Mouse (Mus musculus): Measurements from ENCODE around the gene Gm10337.

The Gm10337 gene

GRCm38 (mm10) chr15:102503447-102503846 is at the start of gene Gm10337:
Gm10337 (plus strand) TSS chr15:102503722.
- DNase-seq (ENCODE audit: low read depth, low spot score), result no peak

DNA sequence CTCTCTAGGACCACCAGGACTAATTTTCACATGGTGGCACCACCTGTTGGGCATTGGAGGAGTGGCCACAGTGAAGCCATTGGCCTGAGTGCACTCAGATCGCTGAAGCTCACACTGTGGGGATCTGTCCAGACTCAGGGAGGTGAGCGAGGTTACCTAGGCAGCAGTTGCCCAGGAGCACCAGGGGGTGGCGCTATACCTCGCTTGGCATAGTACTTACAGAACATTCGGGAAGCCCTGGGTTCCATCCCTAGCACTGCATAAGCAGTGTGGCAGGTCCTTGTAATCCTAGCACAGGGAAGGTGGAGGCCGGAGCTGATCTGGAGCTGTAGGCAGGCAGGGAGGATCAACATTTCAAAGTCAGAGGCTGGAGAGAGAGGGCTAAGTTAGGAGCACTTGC is 47.5 kb upstream of the Gm10337 start:
- no peak for DNase-seq (ENCODE audit: low read depth, low spot score)

- no peak for DNase-seq (ENCODE audit: low read depth, low spot score)
Observed at GRCm38 (mm10) chr15:102458050-102458736, 45.3 kb upstream of the Gm10337 start.

- DNase-seq (ENCODE audit: low read depth, low spot score), result peak; percentile 96
Observed at GRCm38 (mm10) chr15:102458904-102459317, 44.6 kb upstream of the Gm10337 start, which contains the start of gene Prr13. Prr13 (plus strand) TSS chr15:102459028.

GRCm38 (mm10) chr15:102459381-102459780 is 44.1 kb upstream of the Gm10337 start:
- no peak for DNase-seq (ENCODE audit: low read depth, low spot score)

- DNase-seq (ENCODE audit: low read depth, low spot score), result no peak
Observed at GRCm38 (mm10) chr15:102459847-102460246, 43.7 kb upstream of the Gm10337 start.

DNA sequence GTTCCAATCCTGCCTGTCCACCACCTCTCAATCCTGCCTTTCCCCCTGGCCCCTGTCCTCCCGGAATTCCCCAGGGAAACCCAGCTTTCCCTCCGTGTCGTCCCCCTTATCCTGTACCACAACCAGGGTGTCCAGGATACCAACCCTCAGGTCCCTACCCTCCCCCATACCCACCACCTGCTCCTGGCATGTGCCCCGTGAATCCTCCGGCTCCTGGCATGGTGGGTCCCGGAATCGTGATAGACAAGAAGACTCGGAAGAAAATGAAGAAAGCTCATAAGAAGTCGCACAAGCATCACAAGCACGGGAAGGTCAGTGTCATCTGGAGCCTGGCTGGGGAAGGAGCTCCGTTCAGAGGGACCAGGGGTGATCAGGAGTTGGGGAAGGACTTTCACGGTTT is 43.1 kb upstream of the Gm10337 start:
- no peak for DNase-seq (ENCODE audit: low read depth, low spot score)

GRCm38 (mm10) chr15:102460971-102461370 is 42.6 kb upstream of the Gm10337 start:
- DNase-seq (ENCODE audit: low read depth, low spot score), result no peak

DNA sequence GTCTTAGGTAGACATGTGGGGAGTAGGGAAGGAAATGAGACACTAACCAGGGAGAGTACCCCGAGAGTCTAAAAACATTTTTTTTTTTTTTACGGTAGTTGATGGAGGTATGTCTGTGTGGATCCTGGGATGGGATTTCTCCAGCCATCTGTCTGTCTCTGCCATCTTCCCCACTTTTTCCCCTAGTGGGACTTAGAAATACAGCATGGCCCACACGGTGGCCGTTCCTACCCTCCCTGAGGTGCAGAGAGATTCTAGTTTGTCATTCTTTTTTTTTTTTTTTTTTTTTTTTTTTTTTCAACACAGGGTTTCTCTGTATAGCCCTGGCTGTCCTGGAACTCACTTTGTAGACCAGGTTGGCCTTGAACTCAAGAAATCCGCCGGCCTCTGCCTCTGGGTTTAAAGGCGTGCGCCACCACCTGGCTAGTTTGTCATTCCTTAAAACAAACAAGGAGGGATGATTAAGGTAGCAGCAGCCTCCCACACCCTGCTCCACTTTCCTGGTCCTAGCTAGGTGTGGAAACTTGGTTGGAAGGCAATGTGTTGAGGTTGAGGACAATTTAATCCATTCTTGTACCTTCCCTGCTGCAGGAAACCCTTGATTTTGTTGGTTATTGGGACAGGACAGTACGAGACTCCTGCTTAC is 42.0 kb upstream of the Gm10337 start:
- DNase-seq (ENCODE audit: low read depth, low spot score), result no peak

DNA sequence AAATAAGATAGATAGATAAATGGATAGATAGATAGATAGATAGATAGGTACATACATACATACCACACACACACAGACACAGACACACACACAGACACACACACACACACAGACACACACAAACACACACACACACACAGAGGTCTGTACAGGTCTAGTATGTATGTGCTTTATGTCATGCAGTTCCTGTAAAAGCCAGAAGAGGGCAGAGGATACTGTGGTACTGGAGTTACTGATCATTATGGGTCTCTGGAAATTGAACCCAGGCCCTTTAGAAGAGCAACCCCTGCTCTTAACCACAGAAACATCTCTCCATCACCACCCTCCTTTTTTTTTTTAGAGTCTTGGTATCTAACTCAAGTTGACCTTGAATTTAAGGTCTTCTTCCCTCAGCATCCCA is 39.9 kb upstream of the Gm10337 start:
- no peak for DNase-seq (ENCODE audit: low read depth, low spot score)

- no peak for DNase-seq (ENCODE audit: low read depth, low spot score)
Observed at GRCm38 (mm10) chr15:102468675-102469370, 34.7 kb upstream of the Gm10337 start.

- DNase-seq (ENCODE audit: low read depth, low spot score), result peak; percentile 95
Observed at GRCm38 (mm10) chr15:102470183-102470604, 33.3 kb upstream of the Gm10337 start, which contains the start of gene Pcbp2. Pcbp2 (plus strand) TSS chr15:102470539.

GRCm38 (mm10) chr15:102470605-102471294 is 32.8 kb upstream of the Gm10337 start:
- peak; percentile 86 for DNase-seq (ENCODE audit: low read depth, low spot score)

- DNase-seq (ENCODE audit: low read depth, low spot score), result peak; percentile 61
Observed at GRCm38 (mm10) chr15:102471295-102471645, 32.3 kb upstream of the Gm10337 start.

DNA sequence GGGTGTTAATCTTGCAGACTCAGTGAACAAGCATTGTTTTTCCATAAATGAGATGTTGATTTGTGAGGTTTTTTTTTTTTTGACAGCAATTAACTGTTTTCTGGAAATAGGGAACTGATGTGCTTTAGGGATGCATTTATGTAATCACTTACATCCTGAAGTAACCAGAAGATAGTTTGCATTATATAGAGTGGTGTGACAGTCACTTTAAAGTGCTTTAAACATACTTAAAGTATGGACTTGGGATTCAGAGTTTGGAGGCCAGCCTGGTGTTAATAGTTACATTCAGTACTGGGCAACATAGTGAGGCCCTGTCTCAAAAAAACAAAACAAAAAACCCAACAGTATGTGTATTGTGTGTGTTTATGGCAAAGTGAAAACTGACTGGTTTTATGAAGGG is 31.8 kb upstream of the Gm10337 start:
- no peak for DNase-seq (ENCODE audit: low read depth, low spot score)

DNA sequence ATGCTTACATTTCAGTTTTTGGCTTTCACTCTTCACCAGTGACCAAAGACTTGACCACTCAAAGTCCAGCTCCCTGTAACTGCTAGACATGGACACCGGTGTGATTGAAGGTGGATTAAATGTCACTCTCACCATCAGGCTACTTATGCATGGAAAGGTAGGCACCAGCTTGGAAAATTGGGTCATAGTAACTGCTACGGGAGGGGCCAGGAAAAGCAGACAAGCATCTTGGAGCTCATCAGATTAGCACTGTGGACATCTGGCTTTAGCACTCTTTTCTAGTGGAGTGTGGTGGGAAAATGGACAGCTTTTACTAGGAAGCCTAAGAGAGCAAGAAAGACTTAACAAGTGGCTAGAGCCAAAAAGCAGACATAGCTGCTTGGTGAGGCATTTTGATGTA is 30.3 kb upstream of the Gm10337 start:
- peak; percentile 72 for DNase-seq (ENCODE audit: low read depth, low spot score)

GRCm38 (mm10) chr15:102474520-102474919 is 29.0 kb upstream of the Gm10337 start:
- DNase-seq (ENCODE audit: low read depth, low spot score), result no peak

GRCm38 (mm10) chr15:102483136-102483535 is 20.4 kb upstream of the Gm10337 start:
- peak; percentile 71 for DNase-seq (ENCODE audit: low read depth, low spot score)

DNA sequence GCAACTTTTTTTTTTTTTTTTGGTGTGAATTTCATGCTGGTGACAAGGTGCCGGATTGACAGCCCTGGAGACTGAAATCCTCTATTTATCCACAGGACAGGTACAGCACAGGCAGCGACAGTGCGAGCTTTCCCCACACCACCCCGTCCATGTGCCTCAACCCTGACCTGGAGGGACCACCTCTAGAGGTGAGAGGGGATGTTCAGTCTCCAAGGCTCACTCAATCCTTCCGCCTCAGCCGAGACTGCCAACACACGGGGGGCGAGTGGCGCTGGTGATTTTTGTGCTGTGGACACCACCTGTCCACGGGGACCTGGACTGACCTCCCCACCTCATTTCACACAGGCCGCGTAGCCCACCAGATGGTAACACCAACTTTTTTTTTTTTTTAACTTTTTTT is 17.7 kb upstream of the Gm10337 start:
- no peak for DNase-seq (ENCODE audit: low read depth, low spot score)

GRCm38 (mm10) chr15:102487664-102488063 is 15.9 kb upstream of the Gm10337 start:
- DNase-seq (ENCODE audit: low read depth, low spot score), result no peak

- DNase-seq (ENCODE audit: low read depth, low spot score), result no peak
Observed at GRCm38 (mm10) chr15:102498322-102498721, 5.2 kb upstream of the Gm10337 start.

- no peak for DNase-seq (ENCODE audit: low read depth, low spot score)
Observed at GRCm38 (mm10) chr15:102499370-102499769, 4.2 kb upstream of the Gm10337 start.

Measured in retina, adult 2 months (tissue).